Mouse (Mus musculus): ENCODE measurements around the gene Nbeal1.

DNA sequence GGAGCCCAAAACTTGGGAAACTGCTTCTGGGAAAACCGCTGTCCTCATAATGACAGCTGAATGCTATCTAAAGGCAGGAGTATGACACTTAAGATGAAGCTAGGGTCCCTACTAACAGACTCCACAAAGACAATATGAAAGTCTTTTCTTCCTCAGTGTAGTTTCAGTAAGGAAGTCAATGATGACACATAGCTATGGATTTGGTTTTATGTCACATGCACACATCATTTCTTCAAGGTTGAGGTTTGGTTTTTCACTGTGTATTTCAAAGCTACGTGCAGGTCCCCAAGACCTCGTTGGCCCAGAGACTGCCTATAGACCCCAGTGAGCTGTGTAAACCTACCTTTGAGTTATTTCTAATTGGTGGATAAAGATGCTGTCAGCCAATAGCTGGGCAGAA is 7.3 kb upstream of the Nbeal1 start:
- TF ChIP-seq CTCF (IDR thresholded peaks at IDR 0.05; ENCODE audit: low read depth) = no peak
- TF ChIP-seq EP300 (IDR thresholded peaks at IDR 0.05; ENCODE audit: low read depth) = no peak
